Mouse (Mus musculus): ENCODE measurements around the gene Capn2. TPM values are rescaled to one million over a fixed set of nuclear protein-coding genes. Genes with fewer than 3 reads are reported as not detected.

Capn2 gene
- polyA plus RNA-seq, 1 experiment from 2014 or later: 281 TPM

- no peak for DNase-seq (ENCODE audit: low read depth, low spot score)
- CTCF ChIA-PET: no interaction called here
- POLR2A ChIA-PET: interaction anchor here (1.1 kb wide), 1 partner anchor 136 kb away, joined by 3 read pairs; no protein-coding TSS in a partner anchor
- in situ Hi-C loops (cut with MboI; ENCODE audit: low pct_unique_long_range_greater_than_20kb): no loop called here
- ATAC-seq: no peak
- H3K27me3 ChIP-seq: no peaks in the 10 kb centered on the region
- no peak for TF ChIP-seq CTCF (IDR thresholded peaks at IDR 0.05)
Observed at GRCm38 (mm10) chr1:182475005-182475796, 42.2 kb downstream of the Capn2 start.

DNA sequence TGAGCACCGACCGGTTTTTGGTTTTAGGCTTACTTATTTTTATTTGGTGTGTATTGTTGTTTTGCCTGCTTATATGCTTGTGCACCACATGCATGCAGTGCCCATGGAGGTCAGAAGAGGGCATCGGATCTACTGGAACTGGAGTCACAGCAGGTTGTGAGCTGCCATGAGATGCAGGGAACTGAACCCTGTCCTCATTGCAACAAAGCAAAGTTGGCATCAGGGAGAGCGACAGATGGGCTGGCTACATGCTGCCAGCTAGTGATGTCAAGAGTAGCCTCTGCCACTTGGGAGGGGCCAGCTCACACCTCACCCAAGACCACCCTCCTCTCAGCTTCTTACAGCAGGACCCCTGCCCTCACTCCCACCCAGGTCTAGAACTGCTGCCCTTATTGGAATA, 51.4 kb downstream of the Capn2 start:
- ATAC-seq: peak; percentile 20
- TF ChIP-seq CTCF (IDR thresholded peaks at IDR 0.05): peak; percentile 46
- POLR2A ChIA-PET: no interaction called here
- in situ Hi-C loops (cut with MboI; ENCODE audit: low pct_unique_long_range_greater_than_20kb): no loop called here
- DNase-seq (ENCODE audit: low read depth, low spot score): no peak
- H3K27me3 ChIP-seq: no peaks in the 10 kb centered on the region
- CTCF ChIA-PET: interaction anchor here (0.7 to 1.2 kb wide), 3 partner anchors 12 to 90 kb away, joined by 3 read pairs; no protein-coding TSS in a partner anchor

- no peaks in the 10 kb centered on the region for H3K27me3 ChIP-seq
- no peak for ATAC-seq
- ChIA-PET POLR2A (no interaction called here), CTCF (interaction anchor here (0.7 to 0.9 kb wide), 2 partner anchors 85 to 89 kb away, joined by 3 read pairs; no protein-coding TSS in a partner anchor)
- in situ Hi-C loops (cut with MboI; ENCODE audit: low pct_unique_long_range_greater_than_20kb): no loop called here
- TF ChIP-seq CTCF (IDR thresholded peaks at IDR 0.05): no peak
- DNase-seq (ENCODE audit: low read depth, low spot score): no peak
Observed at GRCm38 (mm10) chr1:182465309-182465708, 52.1 kb downstream of the Capn2 start.

GRCm38 (mm10) chr1:182461813-182462212, 55.6 kb downstream of the Capn2 start:
- ChIA-PET POLR2A (interaction anchor here (0.8 to 1.8 kb wide), 2 partner anchors 21 to 67 kb away, joined by 3 to 4 read pairs; no protein-coding TSS in a partner anchor), CTCF (interaction anchor here (1.4 to 1.6 kb wide), 2 partner anchors 16 to 20 kb away, joined by 3 to 4 read pairs; no protein-coding TSS in a partner anchor)
- no peak for TF ChIP-seq CTCF (IDR thresholded peaks at IDR 0.05)
- DNase-seq (ENCODE audit: low read depth, low spot score): no peak
- H3K27me3 ChIP-seq: no peaks in the 10 kb centered on the region
- in situ Hi-C loops (cut with MboI; ENCODE audit: low pct_unique_long_range_greater_than_20kb): no loop called here
- no peak for ATAC-seq

- ATAC-seq: no peak
- DNase-seq (ENCODE audit: low read depth, low spot score): no peak
- CTCF ChIA-PET: interaction anchor here (1.4 to 1.6 kb wide), 2 partner anchors 16 to 21 kb away, joined by 3 to 4 read pairs; no protein-coding TSS in a partner anchor
Observed at GRCm38 (mm10) chr1:182461261-182461660, 56.1 kb downstream of the Capn2 start.

DNA sequence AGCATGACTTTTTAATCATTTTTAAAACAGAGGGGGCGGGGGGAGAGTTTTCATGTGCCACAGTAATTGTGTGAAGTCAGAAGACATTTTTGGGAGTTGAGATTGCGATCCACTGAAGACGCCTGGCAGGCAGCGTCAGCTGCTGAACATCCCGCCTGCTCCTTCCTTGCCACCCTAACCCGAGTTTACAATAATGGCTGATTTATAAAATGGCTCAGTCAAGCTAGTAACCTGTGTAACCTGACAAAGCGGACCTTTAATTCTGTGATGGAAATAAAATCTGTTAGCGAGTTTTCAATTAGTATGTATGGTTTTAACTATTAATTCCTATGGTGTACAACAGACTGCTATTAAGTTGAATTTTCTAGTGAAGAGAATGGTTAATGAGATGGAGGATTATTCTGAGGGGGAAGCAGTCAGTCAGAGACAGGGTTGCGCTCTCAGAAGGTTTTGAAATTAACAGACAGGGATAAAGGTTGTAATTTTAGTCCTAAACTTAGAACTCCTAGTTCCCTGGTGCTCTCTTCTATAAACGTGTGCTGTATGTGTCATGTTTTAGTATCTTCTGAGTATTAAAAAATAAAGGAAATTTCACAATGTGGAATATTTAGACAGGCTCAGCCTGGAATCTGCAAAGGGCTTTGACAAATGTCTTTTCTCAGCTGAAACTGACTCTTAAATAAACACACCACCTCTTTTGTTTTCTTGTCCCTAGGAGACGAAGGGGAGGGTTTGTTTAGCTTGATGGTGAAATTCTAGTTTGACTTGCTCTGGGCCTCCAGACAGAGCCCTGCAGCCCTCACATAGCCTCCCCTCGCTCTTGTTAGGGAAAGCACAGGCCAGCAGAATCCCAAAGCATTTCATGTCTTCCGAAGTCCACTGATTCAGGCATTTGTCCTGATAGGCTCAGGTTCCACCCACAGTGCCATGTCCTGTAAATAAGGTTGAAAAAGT, 56.8 kb downstream of the Capn2 start:
- CTCF ChIA-PET: interaction anchor here (1.4 kb wide), 1 partner anchor 17 kb away, joined by 3 read pairs; no protein-coding TSS in a partner anchor
- DNase-seq (ENCODE audit: low read depth, low spot score) (no peak), ATAC-seq (peak; percentile 54)
- no peaks in the 10 kb centered on the region for H3K27me3 ChIP-seq
- TF ChIP-seq CTCF (IDR thresholded peaks at IDR 0.05): no peak
- POLR2A ChIA-PET: interaction anchor here (0.8 to 1.8 kb wide), 2 partner anchors 22 to 68 kb away, joined by 3 to 4 read pairs; no protein-coding TSS in a partner anchor
- in situ Hi-C loops (cut with MboI; ENCODE audit: low pct_unique_long_range_greater_than_20kb): no loop called here

More at GRCm38 (mm10) chr1:182461261-182461660, 56.1 kb downstream of the Capn2 start:
- POLR2A ChIA-PET: interaction anchor here (0.8 to 1.8 kb wide), 2 partner anchors 21 to 67 kb away, joined by 3 to 4 read pairs; no protein-coding TSS in a partner anchor
- in situ Hi-C loops (cut with MboI; ENCODE audit: low pct_unique_long_range_greater_than_20kb): no loop called here
- H3K27me3 ChIP-seq: no peaks in the 10 kb centered on the region
- TF ChIP-seq CTCF (IDR thresholded peaks at IDR 0.05): no peak

- in situ Hi-C loops (cut with MboI; ENCODE audit: low pct_unique_long_range_greater_than_20kb): no loop called here
- no peak for ATAC-seq
- DNase-seq (ENCODE audit: low read depth, low spot score): no peak
- no peaks in the 10 kb centered on the region for H3K27me3 ChIP-seq
- CTCF ChIA-PET: no interaction called here
- POLR2A ChIA-PET: no interaction called here
- no peak for TF ChIP-seq CTCF (IDR thresholded peaks at IDR 0.05)
Observed at GRCm38 (mm10) chr1:182459436-182459835, 58.0 kb downstream of the Capn2 start.

GRCm38 (mm10) chr1:182458556-182458955, 58.9 kb downstream of the Capn2 start:
- in situ Hi-C loops (cut with MboI; ENCODE audit: low pct_unique_long_range_greater_than_20kb): no loop called here
- ChIA-PET CTCF (no interaction called here), POLR2A (no interaction called here)
- H3K27me3 ChIP-seq: no peaks in the 10 kb centered on the region
- TF ChIP-seq CTCF (IDR thresholded peaks at IDR 0.05): no peak
- DNase-seq (ENCODE audit: low read depth, low spot score): no peak
- no peak for ATAC-seq

DNA sequence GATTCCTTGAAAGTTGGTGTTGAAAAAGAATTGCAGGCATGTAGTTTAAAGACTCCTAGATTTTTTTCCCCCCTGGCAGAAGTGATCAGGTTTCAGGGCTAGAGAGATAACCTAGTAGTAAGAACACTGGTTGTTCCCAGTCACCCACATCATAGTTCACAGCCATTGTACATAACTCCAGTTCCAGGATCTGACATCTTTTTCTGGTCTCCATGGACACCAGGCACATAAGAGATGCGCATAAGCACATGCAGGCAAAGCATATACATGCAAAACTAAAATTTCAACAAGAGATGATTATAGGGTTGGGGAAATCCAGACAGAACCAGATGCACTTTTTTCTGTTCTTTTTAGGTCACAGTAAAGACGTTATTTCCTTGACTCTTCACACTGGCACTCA, 62.3 kb downstream of the Capn2 start:
- ChIA-PET CTCF (no interaction called here), POLR2A (no interaction called here)
- DNase-seq (ENCODE audit: low read depth, low spot score) (no peak), ATAC-seq (no peak)
- no peaks in the 10 kb centered on the region for H3K27me3 ChIP-seq
- in situ Hi-C loops (cut with MboI; ENCODE audit: low pct_unique_long_range_greater_than_20kb): no loop called here
- no peak for TF ChIP-seq CTCF (IDR thresholded peaks at IDR 0.05)

DNA sequence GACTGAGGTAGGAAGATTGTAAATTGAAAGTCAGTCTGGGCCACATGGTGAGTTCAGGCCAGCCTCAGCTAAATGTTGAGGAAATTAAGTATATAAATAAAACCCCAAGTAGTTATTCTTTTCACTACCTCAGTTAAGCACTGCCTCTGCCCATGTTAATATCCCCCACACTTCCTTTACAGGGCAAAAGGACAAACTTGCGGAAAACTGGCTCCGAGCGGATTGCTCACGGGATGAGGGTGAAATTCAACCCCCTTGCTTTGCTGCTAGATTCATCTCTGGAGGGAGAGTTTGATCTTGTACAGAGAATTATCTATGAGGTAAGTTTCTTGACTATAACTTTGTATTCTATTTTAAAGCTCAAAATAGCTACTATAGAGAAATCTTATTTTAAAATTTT, 64.9 kb downstream of the Capn2 start:
- ATAC-seq: no peak
- DNase-seq (ENCODE audit: low read depth, low spot score): no peak
- in situ Hi-C loops (cut with MboI; ENCODE audit: low pct_unique_long_range_greater_than_20kb): no loop called here
- POLR2A ChIA-PET: no interaction called here
- TF ChIP-seq CTCF (IDR thresholded peaks at IDR 0.05): no peak
- CTCF ChIA-PET: interaction anchor here (1.3 to 2.4 kb wide), 2 partner anchors 9 to 26 kb away, joined by 3 to 6 read pairs; no protein-coding TSS in a partner anchor
- H3K27me3 ChIP-seq: no peaks in the 10 kb centered on the region
